Mouse (Mus musculus) heart, adult 2 months (tissue): ENCODE measurements around the gene Kcnq5.

Experiments
- CTCF ChIP-seq: fragments of 200-600 bp; IDR thresholded peaks from 2 replicates; pipeline ENCODE4 v1.8.1; 2022; ENCODE audit warnings: antibody characterized with exemption, mild to moderate bottlenecking, moderate library complexity
- EP300 ChIP-seq: fragments of 200-500 bp; IDR thresholded peaks from 2 replicates; pipeline ENCODE4 v1.6.1; 2011; ENCODE audit warnings: low read depth, low read length, control low read depth; ENCODE audit not compliant: insufficient read depth

GRCm38 (mm10) chr1:21539486-21539885 is 422.3 kb downstream of the Kcnq5 start:
- no peak for TF ChIP-seq EP300
- no peak for TF ChIP-seq CTCF
